Mouse (Mus musculus): ENCODE results near the gene Patj.

- TF ChIP-seq POLR2A (IDR thresholded peaks at IDR 0.05; ENCODE audit: low read depth, low read length) (no peak), CTCF (IDR thresholded peaks at IDR 0.05; ENCODE audit: borderline replicate concordance, insufficient read depth, low read length) (no peak)
Observed at GRCm38 (mm10) chr4:98358034-98358809, 37.4 kb upstream of the Patj start.

All from embryonic fibroblast, embryonic 13.5 days (primary cell).